Mouse (Mus musculus): ENCODE measurements around the gene Colgalt1.

The Colgalt1 gene

GRCm38 (mm10) chr8:71610822-71611651 is at the start of gene Colgalt1:
Gene Colgalt1 (plus strand): TSS chr8:71610998.
- DNase-seq (ENCODE audit: low read depth, low spot score) = peak; percentile 99

- peak; percentile 84 for DNase-seq (ENCODE audit: low read depth, low spot score)
These were observed 49.4 kb upstream of the Colgalt1 start for GRCm38 (mm10) chr8:71561401-71561800.

- DNase-seq (ENCODE audit: low read depth, low spot score) = peak; percentile 74
These were observed 48.0 kb upstream of the Colgalt1 start for GRCm38 (mm10) chr8:71562751-71563150.

GRCm38 (mm10) chr8:71563992-71564391 is 46.8 kb upstream of the Colgalt1 start:
- no peak for DNase-seq (ENCODE audit: low read depth, low spot score)

GRCm38 (mm10) chr8:71566501-71566900 is 44.3 kb upstream of the Colgalt1 start, which contains the start of gene Nxnl1:
Gene Nxnl1 (minus strand): TSS chr8:71566601.
- DNase-seq (ENCODE audit: low read depth, low spot score) = no peak

GRCm38 (mm10) chr8:71567587-71567986 is 43.2 kb upstream of the Colgalt1 start:
- no peak for DNase-seq (ENCODE audit: low read depth, low spot score)

- DNase-seq (ENCODE audit: low read depth, low spot score) = no peak
These were observed 42.3 kb upstream of the Colgalt1 start, which contains the start of gene Slc27a1 for GRCm38 (mm10) chr8:71568387-71568937. Gene Slc27a1 (plus strand): TSS chr8:71568882.

- DNase-seq (ENCODE audit: low read depth, low spot score) = no peak
These were observed 41.9 kb upstream of the Colgalt1 start for GRCm38 (mm10) chr8:71568941-71569340.

- DNase-seq (ENCODE audit: low read depth, low spot score) = peak; percentile 83
These were observed 41.2 kb upstream of the Colgalt1 start for GRCm38 (mm10) chr8:71569366-71570290.

- peak; percentile 97 for DNase-seq (ENCODE audit: low read depth, low spot score)
These were observed 40.4 kb upstream of the Colgalt1 start for GRCm38 (mm10) chr8:71570291-71570954.

GRCm38 (mm10) chr8:71572077-71572476 is 38.7 kb upstream of the Colgalt1 start:
- DNase-seq (ENCODE audit: low read depth, low spot score) = no peak

- no peak for DNase-seq (ENCODE audit: low read depth, low spot score)
These were observed 37.8 kb upstream of the Colgalt1 start for GRCm38 (mm10) chr8:71572847-71573633.

GRCm38 (mm10) chr8:71574426-71574825 is 36.4 kb upstream of the Colgalt1 start:
- no peak for DNase-seq (ENCODE audit: low read depth, low spot score)

- DNase-seq (ENCODE audit: low read depth, low spot score) = no peak
These were observed 35.8 kb upstream of the Colgalt1 start for GRCm38 (mm10) chr8:71575020-71575419.

- no peak for DNase-seq (ENCODE audit: low read depth, low spot score)
These were observed 32.9 kb upstream of the Colgalt1 start for GRCm38 (mm10) chr8:71577856-71578387.

- DNase-seq (ENCODE audit: low read depth, low spot score) = no peak
These were observed 31.8 kb upstream of the Colgalt1 start for GRCm38 (mm10) chr8:71579009-71579408.

GRCm38 (mm10) chr8:71579476-71579875 is 31.3 kb upstream of the Colgalt1 start:
- no peak for DNase-seq (ENCODE audit: low read depth, low spot score)

GRCm38 (mm10) chr8:71580201-71580600 is 30.6 kb upstream of the Colgalt1 start:
- DNase-seq (ENCODE audit: low read depth, low spot score) = no peak

GRCm38 (mm10) chr8:71586891-71587290 is 23.9 kb upstream of the Colgalt1 start:
- peak; percentile 55 for DNase-seq (ENCODE audit: low read depth, low spot score)

- DNase-seq (ENCODE audit: low read depth, low spot score) = no peak
These were observed 22.0 kb upstream of the Colgalt1 start for GRCm38 (mm10) chr8:71588762-71589161.
